9 mouse cellular contexts compared by ENCODE assay signal in the genomic region with DNA sequence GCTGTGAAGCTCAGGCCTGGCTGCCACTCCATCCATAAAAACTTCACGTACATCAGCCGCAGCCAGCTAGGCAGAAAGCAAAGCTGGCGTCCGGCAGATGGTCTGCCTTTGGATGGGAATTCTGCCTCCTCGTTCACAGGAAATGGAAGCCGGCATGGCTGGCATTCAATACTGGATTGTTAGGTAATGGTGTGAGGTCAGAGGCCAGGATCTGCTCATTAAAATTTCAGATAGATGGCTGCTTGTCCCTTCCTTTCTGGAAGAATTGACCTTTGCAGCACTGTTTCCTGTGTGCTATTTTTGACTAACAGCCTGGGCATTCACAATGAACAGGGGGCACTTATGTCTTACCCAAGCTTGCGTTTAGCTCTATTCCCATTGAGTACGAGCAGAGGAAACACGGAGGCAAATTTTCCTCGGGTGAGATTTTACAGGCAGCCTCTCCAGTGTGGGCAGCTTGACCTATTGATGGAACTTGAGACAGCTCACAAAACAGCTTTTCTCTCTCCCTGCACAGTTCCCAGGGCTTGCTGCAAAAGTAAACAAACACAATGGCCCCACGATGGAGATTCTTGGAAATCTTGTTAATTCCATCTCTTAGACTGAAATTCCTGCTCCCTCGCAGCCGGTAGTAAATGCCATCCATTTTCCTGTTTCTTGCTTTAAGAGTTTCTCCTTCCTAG. TPM values are rescaled to one million over a fixed set of nuclear protein-coding genes. Genes with fewer than 3 reads are reported as not detected.
A peak's percentile ranks its signal among the peaks of the same experiment; 100 is the strongest.
DNase-seq lines count a peak whose midpoint lies in the region; ATAC-seq lines count a peak whose summit lies in the region.
"Had no signal": no experiment of that assay in that cellular context is flagged by ENCODE, and none has a peak within 500 bp of the region (broad histone marks: within the 10 kb centered on the region; RNA-seq: fewer than 3 reads in every experiment).

No protein-coding gene starts in this region.

- H3K27me3 ChIP-seq in forebrain, embryonic 10.5 days (ENCODE audit: poor library complexity, severe bottlenecking), result peaks cover 41% of the 10 kb centered on the region
- H3K27me3 ChIP-seq in forebrain, embryonic 16.5 days (replicated peaks; ENCODE audit: control insufficient read depth, insufficient read depth, low read length), result peaks cover 3% of the 10 kb centered on the region; the same call in 1 of the 2 replicates

- ATAC-seq in forebrain, embryonic 16.5 days, result no peak

- H3K27ac ChIP-seq in forebrain, embryonic 10.5 days, result 0 out of 2 replicates have a peak overlapping the region, but pooled peaks have one; percentile 12
- H3K27ac ChIP-seq in forebrain, embryonic 16.5 days (ENCODE audit: low read length), result no peak overlapping the region; the same call in 1 of the 2 replicates
- H3K27ac ChIP-seq: heart, adult 2 months had no signal

- 39% methylated on average over 13 of the region's 13 CpGs for WGBS in forebrain, embryonic 10.5 days
- WGBS in forebrain, embryonic 16.5 days, result 26% methylated on average over 13 of the region's 13 CpGs

- no peak overlapping the region for H3K4me2 ChIP-seq in forebrain, embryonic 16.5 days (ENCODE audit: low read length)

- H3K9me3 ChIP-seq in forebrain, embryonic 10.5 days, result no peaks in the 10 kb centered on the region
- no peaks in the 10 kb centered on the region for H3K9me3 ChIP-seq in forebrain, embryonic 16.5 days (ENCODE audit: control insufficient read depth, low read length)

- H3K4me1 ChIP-seq in forebrain, embryonic 10.5 days, result peaks cover 36% of the 10 kb centered on the region
- peaks cover 17% of the 10 kb centered on the region for H3K4me1 ChIP-seq in forebrain, embryonic 16.5 days (replicated peaks; ENCODE audit: control insufficient read depth, insufficient read depth, low read length)

- H3K36me3 ChIP-seq in forebrain, embryonic 10.5 days (replicated peaks), result no peaks in the 10 kb centered on the region
- no peaks in the 10 kb centered on the region for H3K36me3 ChIP-seq in forebrain, embryonic 16.5 days (ENCODE audit: control insufficient read depth, insufficient read depth)

- no peak for DNase-seq in forebrain, embryonic 10.5 days (ENCODE audit: extremely low spot score, low spot score)
- DNase-seq in right cerebral cortex, postnatal 4 days, result peak; percentile 27
- DNase-seq in right cerebral cortex, postnatal 25 days, result no peak
- DNase-seq in layer of hippocampus, postnatal 10 days (ENCODE audit: low spot score in 2 of 2), result peak; percentile 51 to 61
- DNase-seq in thymus, postnatal 36 days, result no peak
- DNase-seq in thymus, postnatal 14 days, result no peak
- no peak for DNase-seq in spleen, postnatal 10 days (ENCODE audit: low spot score in 2 of 2)

- H3K9ac ChIP-seq in forebrain, embryonic 16.5 days (replicated peaks; ENCODE audit: low read depth, low read length), result no peak overlapping the region

- no peak overlapping the region for H3K4me3 ChIP-seq in forebrain, embryonic 10.5 days
- H3K4me3 ChIP-seq in forebrain, embryonic 16.5 days (replicated peaks; ENCODE audit: low read length), result no peak overlapping the region
- H3K4me3 ChIP-seq: heart, adult 2 months had no signal

RNA-seq across cellular contexts. Expression of gene Adam12, which starts 4.0 kb away (rescaled TPM):
- 0.93 and 1.1 TPM in 2 replicates for polyA plus RNA-seq in forebrain, embryonic 10.5 days (2016; fragmentation: Nextera tagmentation; extraction: Ambion mirVana)
- 2.2 and 3.2 TPM in 2 replicates for polyA plus RNA-seq in forebrain, embryonic 16.5 days (2015; fragmentation: Nextera tagmentation; extraction: Ambion mirVana)
- total RNA-seq in layer of hippocampus, postnatal 10 days (2021), result 10 to 100 TPM; 16.3 to 16.8 TPM

Comparison
In these comparisons a context has a peak if more than half of its experiments do, and no peak if none do; other contexts are left out.
1. DNase-seq: peak in right cerebral cortex, postnatal 4 days (single experiment) and layer of hippocampus, postnatal 10 days (2 of 2); none in forebrain, embryonic 10.5 days (single experiment), right cerebral cortex, postnatal 25 days (single experiment), thymus, postnatal 36 days (0 of 2), thymus, postnatal 14 days (single experiment) and spleen, postnatal 10 days (0 of 2).